In genomic region chr8:103019121-103019520, GRCm38 (mm10) we compare ENCODE assay signal across 8 mouse cellular contexts.
A peak's percentile ranks its signal among the peaks of the same experiment; 100 is the strongest.
DNase-seq lines count a peak whose midpoint lies in the region; ATAC-seq and TF ChIP-seq lines count a peak whose summit lies in the region.
"Had no signal": no experiment of that assay in that cellular context is flagged by ENCODE, and none has a peak within 500 bp of the region (broad histone marks: within the 10 kb centered on the region; RNA-seq: fewer than 3 reads in every experiment).

No protein-coding gene starts in this region.

- WGBS in hindbrain, postnatal 0 days, result 37% methylated on average over 4 of the region's 4 CpGs
- 84% methylated on average over 2 of the region's 4 CpGs for WGBS in hindbrain, embryonic 12.5 days
- 67% methylated on average over 4 of the region's 4 CpGs for whole genome bisulfite sequencing in midbrain, embryonic 13.5 days

- peak; percentile 50 for DNase-seq in hindbrain, postnatal 0 days (ENCODE audit: low spot score)
- DNase-seq in adrenal gland, postnatal 14 days, result peak; percentile 46
- DNase-seq in fibroblast of lung, adult 2 months (ENCODE audit: low read depth), result peak; percentile 46
- peak; percentile 13 for DNase-seq in lung, postnatal 25 days (ENCODE audit: low spot score)
- no peak for DNase-seq in retina, embryonic 14.5 days (ENCODE audit: low spot score)

- H3K27me3 ChIP-seq in hindbrain, postnatal 0 days (ENCODE audit: insufficient read depth, low read length), result no peaks in the 10 kb centered on the region
- no peaks in the 10 kb centered on the region for H3K27me3 ChIP-seq in hindbrain, embryonic 12.5 days
- H3K27me3 ChIP-seq in midbrain, embryonic 13.5 days, result no peaks in the 10 kb centered on the region
- H3K27me3 ChIP-seq: midbrain, embryonic 12.5 days had no signal

- H3K9ac ChIP-seq in hindbrain, postnatal 0 days (replicated peaks; ENCODE audit: low read length), result no peak overlapping the region
- H3K9ac ChIP-seq in hindbrain, embryonic 12.5 days, result no peak overlapping the region
- H3K9ac ChIP-seq in midbrain, embryonic 13.5 days (replicated peaks), result no peak overlapping the region
- H3K9ac ChIP-seq: midbrain, embryonic 12.5 days had no signal

- H3K9me3 ChIP-seq in hindbrain, postnatal 0 days (ENCODE audit: low read length), result no peaks in the 10 kb centered on the region
- no peaks in the 10 kb centered on the region for H3K9me3 ChIP-seq in hindbrain, embryonic 12.5 days (replicated peaks)
- H3K9me3 ChIP-seq in midbrain, embryonic 13.5 days, result no peaks in the 10 kb centered on the region
- H3K9me3 ChIP-seq: midbrain, embryonic 12.5 days had no signal

- H3K4me1 ChIP-seq in hindbrain, postnatal 0 days (ENCODE audit: insufficient read depth, low read length), result no peaks in the 10 kb centered on the region
- no peaks in the 10 kb centered on the region for H3K4me1 ChIP-seq in hindbrain, embryonic 12.5 days
- no peaks in the 10 kb centered on the region for H3K4me1 ChIP-seq in midbrain, embryonic 13.5 days (replicated peaks)
- H3K4me1 ChIP-seq: midbrain, embryonic 12.5 days had no signal

- no peak for TF ChIP-seq CTCF in hindbrain, postnatal 0 days (IDR thresholded peaks at IDR 0.05; ENCODE audit: low read depth)

- H3K4me2 ChIP-seq in hindbrain, postnatal 0 days (ENCODE audit: low read depth, low read length), result no peak overlapping the region
- H3K4me2 ChIP-seq in hindbrain, embryonic 12.5 days (replicated peaks), result no peak overlapping the region
- no peak overlapping the region for H3K4me2 ChIP-seq in midbrain, embryonic 13.5 days (replicated peaks)
- H3K4me2 ChIP-seq: midbrain, embryonic 12.5 days had no signal

- ATAC-seq in hindbrain, postnatal 0 days, result no peak
- no peak for ATAC-seq in hindbrain, embryonic 12.5 days (ENCODE audit: low FRiP score)
- ATAC-seq in midbrain, embryonic 13.5 days, result no peak

- no peaks in the 10 kb centered on the region for H3K36me3 ChIP-seq in hindbrain, postnatal 0 days (ENCODE audit: insufficient read depth, low read length)
- no peaks in the 10 kb centered on the region for H3K36me3 ChIP-seq in hindbrain, embryonic 12.5 days
- no peaks in the 10 kb centered on the region for H3K36me3 ChIP-seq in midbrain, embryonic 13.5 days
- H3K36me3 ChIP-seq: midbrain, embryonic 12.5 days had no signal

- no peak overlapping the region for H3K27ac ChIP-seq in hindbrain, postnatal 0 days
- H3K27ac ChIP-seq in hindbrain, embryonic 12.5 days, result no peak overlapping the region
- H3K27ac ChIP-seq in midbrain, embryonic 13.5 days, result no peak overlapping the region
- H3K27ac ChIP-seq: midbrain, embryonic 12.5 days had no signal

- H3K4me3 ChIP-seq in hindbrain, postnatal 0 days (ENCODE audit: low read length), result no peak overlapping the region
- H3K4me3 ChIP-seq in hindbrain, embryonic 12.5 days, result no peak overlapping the region
- H3K4me3 ChIP-seq in midbrain, embryonic 13.5 days (replicated peaks), result no peak overlapping the region
- H3K4me3 ChIP-seq: midbrain, embryonic 12.5 days had no signal
